Mouse (Mus musculus): ENCODE results near the gene Uvrag. TPM values are rescaled to one million over a fixed set of nuclear protein-coding genes. Genes with fewer than 3 reads are reported as not detected.

The Uvrag gene
- total and polyA plus RNA-seq, 3 experiments: 15.0 to 19.5 TPM; not detected in 1

GRCm38 (mm10) chr7:99120865-99121521 lies 19.9 kb downstream of the Uvrag start:
- Histone ChIP-seq H3K79me2 (ENCODE audit: control insufficient read depth, insufficient read depth, low read length, poor library complexity) (no peaks in the 10 kb centered on the region; the same call in 1 of the 2 replicates), H3K36me3 (ENCODE audit: control insufficient read depth in 1 of 2, insufficient read depth in 2 of 2, low read length in 2 of 2) (0 out of 4 replicates have a peak, but pooled peaks cover 0 to 2% of the 10 kb centered on the region in 2 experiments), H3K4me1 (ENCODE audit: control insufficient read depth in 1 of 2, insufficient read depth in 2 of 2, low read length in 2 of 2) (no peaks in the 10 kb centered on the region), H3K27ac (ENCODE audit: control insufficient read depth, low read depth, low read length) (no peak overlapping the region), H3K9ac (ENCODE audit: control insufficient read depth, low read depth, low read length, poor library complexity, severe bottlenecking) (no peak overlapping the region), H3K9me3 (replicated peaks; ENCODE audit: insufficient read depth, low read length) (no peaks in the 10 kb centered on the region), H3K27me3 (ENCODE audit: control insufficient read depth in 1 of 2, insufficient read depth in 2 of 2, low read length in 2 of 2) (no peaks in the 10 kb centered on the region), H3K4me3 (ENCODE audit: control insufficient read depth in 1 of 2, insufficient read depth in 1 of 2, low read depth in 2 of 2, low read length in 2 of 2) (no peak overlapping the region)
- no peak for DNase-seq (ENCODE audit: low read depth, low spot score)
- TF ChIP-seq CTCF (IDR thresholded peaks at IDR 0.05 in 2 of 3, conservative IDR thresholded peaks at IDR 0.05 in 1 of 3; ENCODE audit: control insufficient read depth in 1 of 3, insufficient read depth in 1 of 3, low read depth in 2 of 3, low read length in 3 of 3, poor library complexity in 1 of 3, severe bottlenecking in 1 of 3) (no peak), E2F4 (IDR thresholded peaks at IDR 0.05; ENCODE audit: borderline replicate concordance, low read depth, low read length) (no peak), POLR2AphosphoS5 (IDR thresholded peaks at IDR 0.05; ENCODE audit: borderline replicate concordance, low read depth, low read length) (no peak), ZMIZ1 (IDR thresholded peaks at IDR 0.05; ENCODE audit: low read depth, low read length) (no peak), MXI1 (IDR thresholded peaks at IDR 0.05; ENCODE audit: low read depth, low read length) (no peak), USF2 (IDR thresholded peaks at IDR 0.05; ENCODE audit: borderline replicate concordance in 1 of 2, insufficient read depth in 1 of 2, low read depth in 1 of 2, low read length in 2 of 2) (no peak), SMC3 (IDR thresholded peaks at IDR 0.05; ENCODE audit: low read depth, low read length) (no peak), MAZ (IDR thresholded peaks at IDR 0.05; ENCODE audit: low read depth, low read length) (no peak), MEF2A (IDR thresholded peaks at IDR 0.05; ENCODE audit: extremely low read depth, insufficient replicate concordance, low read depth, low read length, poor library complexity, severe bottlenecking) (no peak), NRF1 (IDR thresholded peaks at IDR 0.05; ENCODE audit: insufficient read depth, low read depth, low read length, poor library complexity, severe bottlenecking) (no peak), CHD2 (IDR thresholded peaks at IDR 0.05; ENCODE audit: low read length) (no peak), ETS1 (IDR thresholded peaks at IDR 0.05; ENCODE audit: low read depth, low read length) (no peak), NELFE (IDR thresholded peaks at IDR 0.05; ENCODE audit: low read depth, low read length) (no peak), RCOR1 (IDR thresholded peaks at IDR 0.05; ENCODE audit: low read depth, low read length) (no peak), KAT2A (conservative IDR thresholded peaks at IDR 0.05; ENCODE audit: low read depth, low read length) (no peak), TBP (IDR thresholded peaks at IDR 0.05; ENCODE audit: low read depth, low read length) (no peak), MAX (IDR thresholded peaks at IDR 0.05; ENCODE audit: low read length) (no peak), EP300 (IDR thresholded peaks at IDR 0.05; ENCODE audit: low read depth in 1 of 2, low read length in 2 of 2) (no peak), ZC3H11A (IDR thresholded peaks at IDR 0.05; ENCODE audit: low read depth, low read length) (no peak)

- Histone ChIP-seq H3K79me2 (ENCODE audit: control insufficient read depth, insufficient read depth, low read length, poor library complexity) (no peaks in the 10 kb centered on the region; the same call in 1 of the 2 replicates), H3K36me3 (ENCODE audit: control insufficient read depth in 1 of 2, insufficient read depth in 2 of 2, low read length in 2 of 2) (0 out of 4 replicates have a peak, but pooled peaks cover 0 to 2% of the 10 kb centered on the region in 2 experiments), H3K4me1 (ENCODE audit: control insufficient read depth in 1 of 2, insufficient read depth in 2 of 2, low read length in 2 of 2) (no peaks in the 10 kb centered on the region), H3K9me3 (replicated peaks; ENCODE audit: insufficient read depth, low read length) (no peaks in the 10 kb centered on the region), H3K9ac (ENCODE audit: control insufficient read depth, low read depth, low read length, poor library complexity, severe bottlenecking) (no peak overlapping the region), H3K27ac (ENCODE audit: control insufficient read depth, low read depth, low read length) (no peak overlapping the region), H3K27me3 (ENCODE audit: control insufficient read depth in 1 of 2, insufficient read depth in 2 of 2, low read length in 2 of 2) (no peaks in the 10 kb centered on the region), H3K4me3 (ENCODE audit: control insufficient read depth in 1 of 2, insufficient read depth in 1 of 2, low read depth in 2 of 2, low read length in 2 of 2) (no peak overlapping the region)
- TF ChIP-seq EP300 (IDR thresholded peaks at IDR 0.05; ENCODE audit: low read depth in 1 of 2, low read length in 2 of 2) (no peak), USF2 (IDR thresholded peaks at IDR 0.05; ENCODE audit: borderline replicate concordance in 1 of 2, insufficient read depth in 1 of 2, low read depth in 1 of 2, low read length in 2 of 2) (no peak), POLR2AphosphoS2 (IDR thresholded peaks at IDR 0.05; ENCODE audit: low read length) (no peak), KAT2A (conservative IDR thresholded peaks at IDR 0.05; ENCODE audit: low read depth, low read length) (no peak), MEF2A (IDR thresholded peaks at IDR 0.05; ENCODE audit: extremely low read depth, insufficient replicate concordance, low read depth, low read length, poor library complexity, severe bottlenecking) (no peak), MAX (IDR thresholded peaks at IDR 0.05; ENCODE audit: low read length) (no peak), SIN3A (IDR thresholded peaks at IDR 0.05; ENCODE audit: low read length) (no peak)
- DNase-seq (ENCODE audit: low read depth, low spot score): no peak
Observed at GRCm38 (mm10) chr7:99120082-99120481, 20.9 kb downstream of the Uvrag start.
